Mouse (Mus musculus): ENCODE measurements around the gene H1f0. TPM values are rescaled to one million over a fixed set of nuclear protein-coding genes. Genes with fewer than 3 reads are reported as not detected.

H1f0 gene
- 111 TPM for polyA plus RNA-seq (2012; fragmentation: generic; extraction: Trizol)
- long read RNA-seq, experiment 1, transcript H1f0-201 (1 exons, 2,055 nt), result major isoform, 207 of 207 reads
- long read RNA-seq, experiment 1, partial matches to known transcripts, result 0 of 207 reads
- long read RNA-seq, experiment 1, other reads (novel, unspliced or antisense), result 0 of 207 reads
- long read RNA-seq, experiment 2, transcript H1f0-201 (1 exons, 2,055 nt), result major isoform, 301 of 301 reads
- long read RNA-seq, experiment 2, partial matches to known transcripts, result 0 of 301 reads
- long read RNA-seq, experiment 2, other reads (novel, unspliced or antisense), result 0 of 301 reads

DNA sequence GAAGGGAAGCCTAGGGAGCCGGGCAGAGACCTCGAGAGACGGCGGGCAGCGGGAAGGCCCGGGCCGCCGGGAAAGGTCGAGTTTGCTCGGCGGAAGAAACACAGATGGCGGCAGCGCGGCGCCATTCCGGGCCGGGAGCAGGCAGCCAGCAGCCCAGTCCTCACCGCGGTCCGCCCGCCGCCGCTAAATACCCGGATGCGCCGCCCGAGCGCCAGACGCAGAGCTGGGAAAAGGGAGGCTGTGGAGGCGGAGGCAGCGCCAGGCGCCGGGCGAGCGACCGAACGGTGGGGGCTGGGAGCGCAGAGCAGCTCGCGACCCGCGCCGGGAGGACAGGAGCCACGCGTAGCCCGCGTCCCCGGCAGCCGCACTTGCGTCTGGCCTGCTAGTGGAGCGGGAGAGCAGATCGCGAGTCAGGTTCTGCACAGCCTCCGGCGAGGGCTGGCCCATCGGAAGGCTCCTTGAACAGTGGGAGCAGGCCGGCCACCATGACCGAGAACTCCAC lies at the start of gene H1f0:
Gene H1f0 (plus strand): TSS at position 214 of the 502 bp plus-strand sequence.
- TF ChIP-seq MAX (IDR thresholded peaks at IDR 0.05), result no peak
- TF ChIP-seq FOSL1 (IDR thresholded peaks at IDR 0.05; ENCODE audit: insufficient read depth, low read length, poor library complexity, severe bottlenecking), result no peak
- TF ChIP-seq CTCF (IDR thresholded peaks at IDR 0.05; ENCODE audit: control insufficient read depth, insufficient read depth, insufficient read length), result no peak
- no peak for TF ChIP-seq CEBPB (IDR thresholded peaks at IDR 0.05; ENCODE audit: low read depth)
- no peak for TF ChIP-seq MYOD1 (IDR thresholded peaks at IDR 0.05; ENCODE audit: control insufficient read depth, insufficient read length, low read depth)
- no peak for TF ChIP-seq USF1 (IDR thresholded peaks at IDR 0.05; ENCODE audit: low read depth)
- TF ChIP-seq MYOG (IDR thresholded peaks at IDR 0.05; ENCODE audit: control insufficient read depth, extremely low read depth, insufficient read length), result no peak
- H3K27me3 ChIP-seq (ENCODE audit: control insufficient read depth, insufficient read depth, insufficient read length), result peaks cover 6% of the 10 kb centered on the region
- no peaks in the 10 kb centered on the region for H3K36me3 ChIP-seq (ENCODE audit: control insufficient read depth, insufficient read depth)
- peak within 1 kb of the TSS; percentile 63 for H3ac ChIP-seq (ENCODE audit: control insufficient read depth, insufficient read length, low read depth)
- H3K79me3 ChIP-seq (ENCODE audit: low read depth), result no peaks in the 10 kb centered on the region
- peak within 1 kb of the TSS; percentile 41 for H3K4me3 ChIP-seq (ENCODE audit: insufficient read depth, poor library complexity, severe bottlenecking)
- H3K79me2 ChIP-seq (ENCODE audit: control insufficient read depth, insufficient read depth), result peaks cover 17% of the 10 kb centered on the region

DNA sequence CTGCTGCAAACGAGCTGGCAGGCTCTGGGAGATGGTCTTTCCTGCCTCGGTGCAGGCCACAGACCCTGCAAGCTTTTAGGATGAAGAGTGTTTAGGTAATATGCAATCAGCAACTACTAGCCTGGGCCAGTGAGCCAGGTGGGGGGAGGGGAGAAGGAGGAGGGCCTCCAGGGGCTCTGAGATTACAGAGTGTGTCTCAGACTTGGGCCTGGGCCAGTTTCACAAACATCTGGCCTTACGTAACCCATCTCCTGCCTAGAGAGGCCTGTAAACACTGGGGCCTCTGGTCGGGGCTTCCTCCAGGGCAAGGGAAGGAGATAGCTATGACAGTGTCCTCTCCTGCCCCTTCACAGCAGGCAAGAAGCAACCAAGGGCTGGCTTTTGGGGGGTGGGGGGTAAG lies 49.4 kb upstream of the H1f0 start:
- TF ChIP-seq MYOD1 (IDR thresholded peaks at IDR 0.05; ENCODE audit: control insufficient read depth, insufficient read length, low read depth) (no peak), CEBPB (IDR thresholded peaks at IDR 0.05; ENCODE audit: low read depth) (peak; percentile 69), CTCF (IDR thresholded peaks at IDR 0.05; ENCODE audit: control insufficient read depth, insufficient read depth, insufficient read length) (no peak), MYOG (IDR thresholded peaks at IDR 0.05; ENCODE audit: control insufficient read depth, extremely low read depth, insufficient read length) (no peak)
- H3ac ChIP-seq (ENCODE audit: control insufficient read depth, insufficient read length, low read depth), result no peak overlapping the region
- H3K27me3 ChIP-seq (ENCODE audit: control insufficient read depth, insufficient read depth, insufficient read length), result peaks cover 48% of the 10 kb centered on the region
- H3K79me3 ChIP-seq (ENCODE audit: low read depth), result no peaks in the 10 kb centered on the region
- H3K79me2 ChIP-seq (ENCODE audit: control insufficient read depth, insufficient read depth), result peaks cover 7% of the 10 kb centered on the region
- H3K36me3 ChIP-seq (ENCODE audit: control insufficient read depth, insufficient read depth), result no peaks in the 10 kb centered on the region
- H3K4me3 ChIP-seq (ENCODE audit: insufficient read depth, poor library complexity, severe bottlenecking), result no peak overlapping the region

DNA sequence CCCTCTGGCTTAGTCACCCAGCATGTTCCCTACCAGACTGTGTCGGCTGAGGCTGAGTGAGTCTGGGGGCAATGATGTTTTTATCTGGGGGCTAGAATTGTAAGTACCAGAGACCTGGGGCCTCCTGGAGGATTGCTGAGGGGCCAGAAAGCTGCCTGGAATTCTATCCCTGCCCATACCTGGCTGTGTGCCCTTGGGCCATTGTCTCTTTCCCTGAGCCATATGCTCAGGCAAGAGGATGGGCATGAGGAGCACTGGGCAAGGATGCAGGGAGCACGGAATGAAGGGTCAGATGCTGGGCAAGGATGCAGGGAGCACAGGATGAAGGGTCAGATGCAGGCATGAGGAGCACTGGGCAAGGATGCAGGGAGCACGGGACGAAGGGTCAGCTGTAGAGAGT lies 48.2 kb upstream of the H1f0 start:
- TF ChIP-seq CTCF (IDR thresholded peaks at IDR 0.05; ENCODE audit: control insufficient read depth, insufficient read depth, insufficient read length), result no peak
- no peak for TF ChIP-seq MAX (IDR thresholded peaks at IDR 0.05)
- TF ChIP-seq FOSL1 (IDR thresholded peaks at IDR 0.05; ENCODE audit: insufficient read depth, low read length, poor library complexity, severe bottlenecking), result no peak
- no peak for TF ChIP-seq MYOG (IDR thresholded peaks at IDR 0.05; ENCODE audit: control insufficient read depth, extremely low read depth, insufficient read length)
- no peak for TF ChIP-seq MYOD1 (IDR thresholded peaks at IDR 0.05; ENCODE audit: control insufficient read depth, insufficient read length, low read depth)
- no peak for TF ChIP-seq USF1 (IDR thresholded peaks at IDR 0.05; ENCODE audit: low read depth)
- no peak for TF ChIP-seq CEBPB (IDR thresholded peaks at IDR 0.05; ENCODE audit: low read depth)
- Histone ChIP-seq H3ac (ENCODE audit: control insufficient read depth, insufficient read length, low read depth) (no peak overlapping the region), H3K79me2 (ENCODE audit: control insufficient read depth, insufficient read depth) (peaks cover 19% of the 10 kb centered on the region), H3K79me3 (ENCODE audit: low read depth) (peaks cover 3% of the 10 kb centered on the region), H3K36me3 (ENCODE audit: control insufficient read depth, insufficient read depth) (no peaks in the 10 kb centered on the region), H3K27me3 (ENCODE audit: control insufficient read depth, insufficient read depth, insufficient read length) (peaks cover 36% of the 10 kb centered on the region), H3K4me3 (ENCODE audit: insufficient read depth, poor library complexity, severe bottlenecking) (no peak overlapping the region)

DNA sequence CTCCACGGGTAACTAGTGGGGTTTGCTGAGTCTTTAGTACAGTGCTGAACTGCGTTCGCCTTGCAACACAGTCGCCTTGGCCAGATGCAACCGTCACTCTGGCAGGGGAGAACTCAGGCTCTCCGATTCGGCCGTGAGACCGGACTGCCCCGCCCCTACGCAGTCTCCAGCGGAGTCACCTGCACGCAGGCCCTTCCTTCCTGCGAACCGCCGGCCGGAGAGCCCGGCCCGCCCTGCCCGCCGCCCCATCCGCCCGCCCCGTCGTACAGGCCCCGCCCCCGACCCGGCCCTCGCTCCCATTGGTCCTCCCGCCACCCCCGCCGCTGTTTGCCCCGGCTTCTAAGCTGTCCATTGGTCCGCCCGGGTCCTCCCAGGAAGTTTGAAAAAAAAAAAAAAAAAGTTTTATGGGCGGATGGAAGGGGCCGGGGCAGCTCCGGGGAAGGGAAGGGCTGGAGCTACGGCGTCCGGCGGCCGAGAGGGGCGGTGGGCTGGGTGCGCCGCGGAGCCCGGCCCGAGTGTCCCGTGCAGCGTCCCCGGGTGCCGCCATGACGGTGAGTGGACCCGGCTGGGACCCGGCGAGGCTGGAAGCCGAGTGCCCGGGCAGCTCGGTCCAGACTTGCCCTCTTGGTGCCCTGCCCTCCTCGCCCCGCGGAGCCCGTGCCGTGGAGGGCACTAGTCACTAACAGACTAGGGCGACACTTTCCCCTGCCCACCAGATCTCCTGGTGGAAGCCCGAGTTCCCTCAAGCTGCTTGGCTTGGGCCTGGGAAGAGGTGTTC lies 45.4 kb upstream of the H1f0 start:
- Histone ChIP-seq H3K4me3 (ENCODE audit: insufficient read depth, poor library complexity, severe bottlenecking) (peak overlapping the region; percentile 78), H3K36me3 (ENCODE audit: control insufficient read depth, insufficient read depth) (no peaks in the 10 kb centered on the region), H3K79me3 (ENCODE audit: low read depth) (peaks cover 6% of the 10 kb centered on the region), H3ac (ENCODE audit: control insufficient read depth, insufficient read length, low read depth) (peak overlapping the region; percentile 98), H3K27me3 (ENCODE audit: control insufficient read depth, insufficient read depth, insufficient read length) (peaks cover 8% of the 10 kb centered on the region), H3K79me2 (ENCODE audit: control insufficient read depth, insufficient read depth) (peaks cover 44% of the 10 kb centered on the region)
- TF ChIP-seq CTCF (IDR thresholded peaks at IDR 0.05; ENCODE audit: control insufficient read depth, insufficient read depth, insufficient read length), result no peak
- TF ChIP-seq CEBPB (IDR thresholded peaks at IDR 0.05; ENCODE audit: low read depth), result no peak
- no peak for TF ChIP-seq MAX (IDR thresholded peaks at IDR 0.05)
- TF ChIP-seq USF1 (IDR thresholded peaks at IDR 0.05; ENCODE audit: low read depth), result no peak
- no peak for TF ChIP-seq FOSL1 (IDR thresholded peaks at IDR 0.05; ENCODE audit: insufficient read depth, low read length, poor library complexity, severe bottlenecking)
- no peak for TF ChIP-seq MYOD1 (IDR thresholded peaks at IDR 0.05; ENCODE audit: control insufficient read depth, insufficient read length, low read depth)
- no peak for TF ChIP-seq MYOG (IDR thresholded peaks at IDR 0.05; ENCODE audit: control insufficient read depth, extremely low read depth, insufficient read length)

DNA sequence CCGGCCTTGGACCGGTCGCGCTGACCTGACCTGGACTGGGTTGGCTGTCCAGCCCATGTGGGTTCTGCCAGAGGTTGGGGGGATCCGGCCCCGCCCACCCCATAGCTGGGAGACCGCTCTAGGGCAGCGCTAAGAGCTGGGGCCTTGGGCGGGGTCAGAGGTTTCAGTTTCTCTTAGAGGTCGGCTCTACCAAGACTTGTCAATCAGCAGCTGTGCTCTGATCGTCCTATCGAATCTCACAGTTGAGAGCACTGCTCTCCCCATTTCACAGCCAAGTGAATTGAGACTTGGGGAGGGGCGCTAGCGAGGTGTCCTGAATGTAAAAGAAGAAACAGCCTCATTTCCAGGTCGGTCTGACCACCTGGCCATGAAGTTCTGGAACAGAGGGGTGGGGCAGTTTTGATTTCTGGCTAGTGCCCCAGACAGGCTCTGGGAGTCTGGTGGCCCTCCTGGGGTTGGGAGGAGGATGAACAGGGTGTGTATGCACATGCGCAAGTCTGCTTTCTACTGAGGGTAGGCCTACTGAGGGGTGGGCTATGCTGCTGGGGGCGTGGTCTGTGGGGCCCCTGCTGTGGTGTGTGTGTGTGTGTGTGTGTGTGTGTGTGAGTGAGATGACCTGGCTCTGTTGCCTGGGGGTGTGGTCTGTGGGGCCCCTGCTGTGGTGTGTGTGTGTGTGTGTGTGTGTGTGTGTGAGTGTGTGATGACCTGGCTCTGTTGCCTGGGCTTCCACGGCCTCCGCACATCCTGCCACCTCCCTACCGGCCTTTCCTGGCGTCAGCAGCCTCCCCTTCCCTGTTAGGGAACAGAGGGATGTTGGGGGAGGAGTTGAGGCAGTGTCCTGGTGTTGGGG lies 44.6 kb upstream of the H1f0 start:
- H3K36me3 ChIP-seq (ENCODE audit: control insufficient read depth, insufficient read depth), result no peaks in the 10 kb centered on the region
- peaks cover 6% of the 10 kb centered on the region for H3K79me3 ChIP-seq (ENCODE audit: low read depth)
- peaks cover 44% of the 10 kb centered on the region for H3K79me2 ChIP-seq (ENCODE audit: control insufficient read depth, insufficient read depth)
- peaks cover 8% of the 10 kb centered on the region for H3K27me3 ChIP-seq (ENCODE audit: control insufficient read depth, insufficient read depth, insufficient read length)
- TF ChIP-seq MYOD1 (IDR thresholded peaks at IDR 0.05; ENCODE audit: control insufficient read depth, insufficient read length, low read depth) (no peak), FOSL1 (IDR thresholded peaks at IDR 0.05; ENCODE audit: insufficient read depth, low read length, poor library complexity, severe bottlenecking) (no peak), CTCF (IDR thresholded peaks at IDR 0.05; ENCODE audit: control insufficient read depth, insufficient read depth, insufficient read length) (no peak), MAX (IDR thresholded peaks at IDR 0.05) (peak; percentile 19)
- H3K4me3 ChIP-seq (ENCODE audit: insufficient read depth, poor library complexity, severe bottlenecking), result peak overlapping the region; percentile 78
- H3ac ChIP-seq (ENCODE audit: control insufficient read depth, insufficient read length, low read depth), result peak overlapping the region; percentile 98

All from C2C12 (cell line).